Mouse (Mus musculus) hindbrain, embryonic 10.5 days (tissue): ENCODE data around the gene Olfr609. TPM values are rescaled to one million over a fixed set of nuclear protein-coding genes. Genes with fewer than 3 reads are reported as not detected.
"Not testable (repeated sequence)": the region's sequence is repeated elsewhere in the genome, so short reads cannot be mapped to it uniquely, and the experiment has no call there.

Source experiments
- DNase-seq: peaks from one replicate; pipeline ENCODE4 v3.0.0-alpha.2; 2017; ENCODE audit warnings: low spot score
- H3K27ac ChIP-seq: fragments of 300-500 bp; sonication (generic); 2 replicates; pipeline ENCODE4 v1.5.1; 2016; ENCODE audit warnings: mild to moderate bottlenecking, moderate library complexity
- H3K27me3 ChIP-seq: fragments of 300-500 bp; sonication (generic); 2 replicates; pipeline ENCODE4 v1.6.1; 2016; ENCODE audit warnings: mild to moderate bottlenecking; ENCODE audit not compliant: poor library complexity, insufficient read depth, severe bottlenecking
- H3K36me3 ChIP-seq: fragments of 300-500 bp; sonication (generic); 2 replicates; pipeline ENCODE4 v1.6.1; 2016; ENCODE audit warnings: mild to moderate bottlenecking, moderate library complexity
- H3K4me1 ChIP-seq: fragments of 300-500 bp; sonication (generic); replicated peaks from 2 replicates; pipeline ENCODE4 v1.6.1; 2016; ENCODE audit warnings: mild to moderate bottlenecking
- H3K4me3 ChIP-seq: fragments of 300-500 bp; sonication (generic); 2 replicates; pipeline ENCODE4 v1.5.1; 2016; ENCODE audit warnings: mild to moderate bottlenecking, moderate library complexity
- H3K9me3 ChIP-seq: fragments of 300-500 bp; sonication (generic); 2 replicates; pipeline ENCODE4 v1.6.1; 2016; ENCODE audit warnings: mild to moderate bottlenecking, moderate library complexity
- WGBS: fragments of 180-500 bp; shearing (Covaris S2); methylation state at CpG from one replicate; pipeline ENCODE4 v1.1.7; 2016; 5-methylcytosine and 5-hydroxymethylcytosine counted together
- polyA plus RNA-seq: library from polyadenylated mRNA; unstranded; fragments of >200 nt; fragmentation: Nextera tagmentation; extraction: Ambion mirVana; gene quantifications from 2 replicates; pipeline ENCODE4 v1.2.1, GENCODE M21; 2016

Olfr609 gene
- polyA plus RNA-seq: not detected in 2 replicates

DNA sequence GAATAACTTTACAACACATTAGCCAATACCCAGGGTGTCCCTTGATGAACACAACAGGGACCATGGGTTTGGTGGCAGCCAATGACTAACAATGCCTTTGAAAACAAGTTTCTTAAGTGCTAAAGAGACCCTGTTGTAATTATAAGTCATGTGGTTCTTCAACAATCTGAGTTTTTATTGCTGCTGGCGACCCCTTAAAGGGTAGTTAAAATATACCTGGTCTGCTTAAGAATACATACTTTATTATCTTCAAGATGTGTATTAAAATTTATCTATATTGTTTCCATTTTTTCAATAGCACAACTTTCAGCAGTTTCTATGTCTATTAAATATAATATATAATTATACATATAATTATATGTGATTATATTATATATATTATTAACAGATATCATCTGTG lies at the start of gene Olfr609:
Olfr609 (minus strand) TSS at position 101 of the 400 bp plus-strand sequence.
- no peak within 1 kb of the TSS for H3K4me3 ChIP-seq
- WGBS: 74% methylated on average over 1 of the region's 1 CpGs
- no peak for DNase-seq
- H3K9me3 ChIP-seq: no peaks in the 10 kb centered on the region
- no peak within 1 kb of the TSS for H3K27ac ChIP-seq
- no peaks in the 10 kb centered on the region for H3K4me1 ChIP-seq
- no peaks in the 10 kb centered on the region for H3K27me3 ChIP-seq
- H3K36me3 ChIP-seq: no peaks in the 10 kb centered on the region

DNA sequence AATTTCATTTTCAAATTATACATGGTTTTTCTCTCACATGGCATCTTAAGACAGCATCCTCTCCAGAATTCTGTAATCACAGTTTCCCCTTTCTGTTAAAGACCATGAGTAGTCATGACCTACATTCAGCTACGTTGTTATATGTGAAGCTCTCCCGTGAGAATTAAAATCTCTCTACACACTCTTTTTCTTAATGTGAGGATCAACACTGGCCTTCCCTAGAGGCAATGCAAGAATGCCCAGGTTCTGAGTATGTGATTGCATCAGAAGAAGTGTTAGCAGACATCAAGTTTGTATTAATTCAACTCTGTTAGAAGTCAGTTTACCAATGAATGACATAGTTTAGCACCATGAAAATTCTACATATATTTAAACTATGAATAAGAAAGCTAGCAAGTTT lies 44.8 kb upstream of the Olfr609 start, which contains the start of gene Olfr612:
Olfr612 (minus strand) TSS at position 101 of the 400 bp plus-strand sequence.
- H3K4me3 ChIP-seq, H3K4me1 ChIP-seq, H3K27ac ChIP-seq, DNase-seq, H3K27me3 ChIP-seq, H3K9me3 ChIP-seq, H3K36me3 ChIP-seq: not testable (repeated sequence)
- 88% methylated on average over 2 of the region's 2 CpGs for WGBS

DNA sequence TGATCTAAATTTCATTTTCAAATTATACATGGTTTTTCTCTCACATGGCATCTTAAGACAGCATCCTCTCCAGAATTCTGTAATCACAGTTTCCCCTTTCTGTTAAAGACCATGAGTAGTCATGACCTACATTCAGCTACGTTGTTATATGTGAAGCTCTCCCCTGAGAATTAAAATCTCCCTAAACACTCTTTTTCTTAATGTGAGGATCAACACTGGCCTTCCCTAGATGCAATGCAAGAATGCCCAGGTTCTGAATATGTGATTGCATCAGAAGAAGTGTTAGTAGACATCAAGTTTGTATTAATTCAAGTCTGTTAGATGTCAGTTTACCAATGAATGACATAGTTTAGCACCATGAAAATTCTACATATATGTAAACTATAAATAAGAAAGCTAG lies 22.9 kb upstream of the Olfr609 start, which contains the start of gene Olfr611:
Olfr611 (minus strand) TSS at position 101 of the 400 bp plus-strand sequence.
- not testable (repeated sequence) for DNase-seq, H3K27ac ChIP-seq, H3K27me3 ChIP-seq, H3K9me3 ChIP-seq, H3K4me3 ChIP-seq, H3K36me3 ChIP-seq, H3K4me1 ChIP-seq
- 64% methylated on average over 1 of the region's 1 CpGs for WGBS

DNA sequence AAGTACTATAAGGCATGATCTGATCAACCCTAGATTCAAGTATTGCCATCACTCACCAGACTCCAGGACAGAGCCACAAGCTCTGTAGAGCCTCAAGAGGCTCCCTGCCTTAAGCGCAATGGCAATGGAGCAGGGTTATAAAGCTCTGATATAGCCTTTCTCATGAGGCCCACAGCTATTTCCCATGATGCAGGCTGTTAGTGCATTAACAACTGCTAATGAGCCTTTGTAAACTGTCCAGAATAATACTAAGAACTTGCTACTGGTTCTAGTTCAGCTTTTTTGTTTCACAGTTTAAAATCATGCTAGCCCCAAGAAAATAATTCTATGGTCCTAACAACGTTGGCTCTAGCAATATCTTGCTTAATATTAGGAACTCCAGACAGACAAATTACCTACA lies 14.2 kb upstream of the Olfr609 start, which contains the start of gene Olfr610:
Olfr610 (minus strand) TSS at position 101 of the 400 bp plus-strand sequence.
- 85% methylated on average over 2 of the region's 2 CpGs for WGBS
- H3K36me3 ChIP-seq: no peaks in the 10 kb centered on the region
- no peak within 1 kb of the TSS for H3K4me3 ChIP-seq
- H3K4me1 ChIP-seq: no peaks in the 10 kb centered on the region
- no peak for DNase-seq
- no peaks in the 10 kb centered on the region for H3K9me3 ChIP-seq
- no peaks in the 10 kb centered on the region for H3K27me3 ChIP-seq
- no peak within 1 kb of the TSS for H3K27ac ChIP-seq

DNA sequence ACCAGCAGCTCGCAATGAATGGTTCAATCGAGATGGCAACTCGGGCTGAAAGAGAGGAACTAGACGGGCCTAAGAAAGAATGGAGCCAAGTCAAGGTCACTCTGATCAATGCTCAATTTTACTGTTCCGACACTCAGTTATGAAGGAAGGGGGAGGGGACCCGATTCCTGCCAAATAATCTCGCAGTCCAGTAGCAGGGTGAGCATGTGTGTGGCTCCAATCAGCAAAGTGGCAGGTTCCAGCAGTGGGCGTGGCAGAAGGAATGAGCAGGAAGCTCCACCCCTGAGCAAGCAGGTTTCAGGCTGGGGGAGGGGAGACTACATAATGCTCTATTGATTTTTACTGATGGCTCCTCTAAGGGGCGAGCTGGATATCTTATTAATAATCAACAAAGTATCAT lies 20.8 kb downstream of the Olfr609 start:
- not testable (repeated sequence) for H3K27ac ChIP-seq, H3K36me3 ChIP-seq, H3K27me3 ChIP-seq, DNase-seq, H3K9me3 ChIP-seq, H3K4me1 ChIP-seq, H3K4me3 ChIP-seq
- WGBS: 91% methylated on average over 9 of the region's 9 CpGs

DNA sequence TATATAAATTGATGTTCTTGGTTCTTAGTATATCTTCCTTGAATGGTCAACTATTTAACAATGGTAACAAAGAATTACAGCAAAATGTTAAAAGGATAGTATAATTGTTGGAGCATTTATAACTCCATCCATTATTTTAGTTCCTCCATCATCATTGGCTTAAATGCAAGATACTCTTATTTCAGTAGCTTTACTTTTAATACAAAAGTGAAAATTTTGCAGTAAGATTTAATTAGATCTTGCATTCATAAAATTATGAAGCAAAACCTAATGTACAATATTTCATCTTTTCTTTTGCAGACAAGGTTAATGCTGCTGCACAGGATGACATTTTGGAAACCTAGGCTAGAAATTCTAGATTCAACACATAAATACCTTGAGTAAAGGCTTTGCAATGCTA lies 28.3 kb downstream of the Olfr609 start, which contains the start of gene Olfr608:
Olfr608 (plus strand) TSS at position 301 of the 400 bp plus-strand sequence.
- Histone ChIP-seq H3K27me3 (no peaks in the 10 kb centered on the region), H3K9me3 (no peaks in the 10 kb centered on the region), H3K36me3 (no peaks in the 10 kb centered on the region), H3K27ac (no peak within 1 kb of the TSS), H3K4me1 (no peaks in the 10 kb centered on the region), H3K4me3 (no peak within 1 kb of the TSS)
- no peak for DNase-seq

DNA sequence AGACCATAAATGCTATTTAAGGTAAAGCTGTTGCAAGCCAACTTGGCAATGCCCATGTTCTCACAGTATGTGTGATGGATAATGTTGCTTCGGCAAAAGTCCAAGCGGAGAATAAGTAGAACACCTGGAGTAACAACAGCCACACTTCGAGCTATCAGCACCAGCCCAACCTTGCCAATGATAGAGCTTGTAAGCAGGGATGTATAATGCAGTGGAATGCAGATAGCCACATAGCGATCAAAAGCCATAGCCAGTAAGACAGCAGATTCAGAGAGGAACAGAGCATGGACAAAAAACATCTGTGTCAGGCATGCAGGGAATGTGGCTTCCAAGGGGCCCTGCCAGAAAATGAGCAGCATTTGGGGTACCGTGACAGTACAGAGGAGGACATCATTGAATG lies 37.3 kb downstream of the Olfr609 start:
- H3K9me3 ChIP-seq: no peaks in the 10 kb centered on the region
- H3K4me3 ChIP-seq: no peak overlapping the region
- H3K36me3 ChIP-seq: no peaks in the 10 kb centered on the region
- H3K27ac ChIP-seq: no peak overlapping the region
- no peak for DNase-seq
- no peaks in the 10 kb centered on the region for H3K27me3 ChIP-seq
- no peaks in the 10 kb centered on the region for H3K4me1 ChIP-seq
- WGBS: 94% methylated on average over 5 of the region's 5 CpGs

DNA sequence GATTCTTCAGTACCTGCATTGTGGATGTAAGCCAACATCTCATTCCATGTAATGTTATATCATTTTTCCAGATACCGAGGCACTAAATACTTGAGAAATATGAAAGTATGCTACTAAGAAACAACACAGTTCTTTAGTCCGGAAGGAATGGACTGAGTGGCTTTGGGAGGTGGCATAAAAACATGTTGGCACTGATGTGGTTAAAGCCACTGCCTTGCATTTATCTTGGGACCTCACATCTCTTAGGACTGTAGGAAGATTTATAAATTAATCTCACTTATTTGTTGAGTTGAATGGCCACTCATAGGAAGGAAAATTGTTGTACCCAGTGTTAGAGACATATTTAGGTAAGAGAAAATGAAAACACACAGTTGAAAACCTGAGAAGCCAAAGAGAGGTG lies 49.1 kb downstream of the Olfr609 start, which contains the start of gene Olfr606:
Olfr606 (plus strand) TSS at position 301 of the 400 bp plus-strand sequence.
- WGBS: 92% methylated on average over 2 of the region's 2 CpGs
- Histone ChIP-seq H3K36me3 (no peaks in the 10 kb centered on the region), H3K4me3 (no peak within 1 kb of the TSS), H3K27me3 (no peaks in the 10 kb centered on the region), H3K27ac (no peak within 1 kb of the TSS), H3K9me3 (no peaks in the 10 kb centered on the region), H3K4me1 (no peaks in the 10 kb centered on the region)
- no peak for DNase-seq

DNA sequence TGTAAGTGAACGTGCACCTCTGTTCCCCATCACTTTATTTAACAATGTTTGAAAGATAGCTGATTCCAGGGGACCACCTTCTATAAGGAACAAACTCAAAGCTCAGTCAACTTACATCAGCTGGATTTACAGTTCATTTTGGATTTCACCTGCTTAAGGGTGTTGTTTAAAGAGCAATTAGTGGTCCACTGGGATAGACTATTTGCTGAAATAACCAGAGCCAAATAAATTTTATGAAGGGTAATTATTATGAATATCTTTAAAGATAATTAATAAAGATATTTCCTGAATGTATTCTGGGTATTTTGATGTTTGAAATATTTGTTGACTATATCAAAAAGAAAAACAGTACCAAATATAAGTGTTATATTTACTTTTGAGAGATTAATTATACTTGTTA lies 52.5 kb downstream of the Olfr609 start, which contains the start of gene Olfr605:
Olfr605 (minus strand) TSS at position 101 of the 400 bp plus-strand sequence.
- Histone ChIP-seq H3K27me3 (no peaks in the 10 kb centered on the region), H3K4me1 (no peaks in the 10 kb centered on the region), H3K9me3 (no peaks in the 10 kb centered on the region), H3K27ac (no peak within 1 kb of the TSS), H3K36me3 (no peaks in the 10 kb centered on the region), H3K4me3 (no peak within 1 kb of the TSS)
- no peak for DNase-seq
- 93% methylated on average over 1 of the region's 1 CpGs for WGBS

Other genes with a start within 250 kb of the Olfr609 start
- not detected in 2 replicates for gene Usp17ld, start 245.6 kb downstream of the Olfr609 start, polyA plus RNA-seq
- not detected in 2 replicates for gene Olfr596, start 192.4 kb downstream of the Olfr609 start, polyA plus RNA-seq
- not detected in 2 replicates for gene Olfr597, start 181.7 kb downstream of the Olfr609 start, polyA plus RNA-seq
- not detected in 2 replicates for gene Olfr598, start 174.5 kb downstream of the Olfr609 start, polyA plus RNA-seq
- gene Olfr599, start 162.1 kb downstream of the Olfr609 start, polyA plus RNA-seq: not detected in 2 replicates
- not detected in 2 replicates for gene Olfr600, start 148.4 kb downstream of the Olfr609 start, polyA plus RNA-seq
- gene Olfr601, start 135.4 kb downstream of the Olfr609 start, polyA plus RNA-seq: not detected in 2 replicates
- gene Olfr603, start 111.9 kb downstream of the Olfr609 start, polyA plus RNA-seq: not detected in 2 replicates
- gene Usp17lc, start 83.0 kb downstream of the Olfr609 start, polyA plus RNA-seq: not detected in 2 replicates
- not detected in 2 replicates for gene Olfr605, start 52.6 kb downstream of the Olfr609 start, polyA plus RNA-seq
- gene Olfr606, start 49.0 kb downstream of the Olfr609 start, polyA plus RNA-seq: not detected in 2 replicates
- gene Olfr607, start 33.9 kb downstream of the Olfr609 start, polyA plus RNA-seq: not detected in 2 replicates
- gene Olfr608, start 28.2 kb downstream of the Olfr609 start, polyA plus RNA-seq: not detected in 2 replicates
- not detected in 2 replicates for gene Olfr610, start 14.1 kb upstream of the Olfr609 start, polyA plus RNA-seq
- not detected in 2 replicates for gene Olfr611, start 22.8 kb upstream of the Olfr609 start, polyA plus RNA-seq
- gene Olfr612, start 44.7 kb upstream of the Olfr609 start, polyA plus RNA-seq: not detected in 2 replicates
- gene Olfr613, start 50.0 kb upstream of the Olfr609 start, polyA plus RNA-seq: not detected in 2 replicates
- gene Olfr615, start 58.0 kb upstream of the Olfr609 start, polyA plus RNA-seq: not detected in 2 replicates
- not detected in 2 replicates for gene Olfr616, start 71.1 kb upstream of the Olfr609 start, polyA plus RNA-seq
- gene Olfr617, start 75.0 kb upstream of the Olfr609 start, polyA plus RNA-seq: not detected in 2 replicates
- gene Olfr618, start 92.0 kb upstream of the Olfr609 start, polyA plus RNA-seq: not detected in 2 replicates
- not detected in 2 replicates for gene Olfr619, start 102.5 kb upstream of the Olfr609 start, polyA plus RNA-seq
- not detected in 2 replicates for gene Olfr620, start 114.5 kb upstream of the Olfr609 start, polyA plus RNA-seq
- gene Olfr622, start 144.6 kb upstream of the Olfr609 start, polyA plus RNA-seq: not detected in 2 replicates
- gene Olfr623, start 165.6 kb upstream of the Olfr609 start, polyA plus RNA-seq: not detected in 2 replicates
- gene Olfr624, start 173.1 kb upstream of the Olfr609 start, polyA plus RNA-seq: 0.03 TPM in 1 of 2 replicates, not detected in the other
- gene Olfr625-ps1, start 184.7 kb upstream of the Olfr609 start, polyA plus RNA-seq: not detected in 2 replicates
- gene Olfr243, start 216.6 kb upstream of the Olfr609 start, polyA plus RNA-seq: not detected in 2 replicates
- gene Olfr628, start 232.3 kb upstream of the Olfr609 start, polyA plus RNA-seq: not detected in 2 replicates
- gene Olfr629, start 246.9 kb upstream of the Olfr609 start, polyA plus RNA-seq: not detected in 2 replicates